Mouse (Mus musculus): ENCODE measurements at regions not wholly inside any gene's neighbourhood (a gene's known extent, or its start where the extent isn't known, plus 50 kb on each side); places are given as distances from the start of the nearest gene placed in this dataset.
A peak's percentile ranks its signal among the peaks of the same experiment; 100 is the strongest.

- no peak overlapping the region for H3K4me3 ChIP-seq (ENCODE audit: low read depth, low read length)
- H3K9ac ChIP-seq: no peak overlapping the region
- H3K4me1 ChIP-seq (ENCODE audit: insufficient read depth): no peaks in the 10 kb centered on the region
- no peaks in the 10 kb centered on the region for H3K9me3 ChIP-seq (ENCODE audit: low read depth, low read length)
- WGBS: 20% methylated on average over 9 of the region's 9 CpGs
- TF ChIP-seq CTCF (IDR thresholded peaks at IDR 0.05; ENCODE audit: low read depth): no peak
- ATAC-seq (ENCODE audit: insufficient read depth) (no peak), DNase-seq (peak; percentile 11)
- H3K36me3 ChIP-seq (ENCODE audit: insufficient read depth): no peaks in the 10 kb centered on the region
- H3K27ac ChIP-seq (ENCODE audit: low read depth): no peak overlapping the region
- no peak overlapping the region for H3K4me2 ChIP-seq
- H3K27me3 ChIP-seq (ENCODE audit: insufficient read depth, low read length): no peaks in the 10 kb centered on the region
Measured at GRCm38 (mm10) chr8:10687867-10688561, 320.2 kb downstream of the Irs2 start.

All from lung, embryonic 14.5 days (tissue).